Mouse (Mus musculus) MEL (cell line): Measurements from ENCODE around the gene Slc4a4. TPM values are rescaled to one million over a fixed set of nuclear protein-coding genes. Genes with fewer than 3 reads are reported as not detected.

Experiments
- DNase-seq: peaks from one replicate; pipeline ENCODE4 v3.0.0; 2011; ENCODE audit warnings: low read depth, low spot score
- H3K27ac ChIP-seq: 2 replicates; pipeline ENCODE4 v1.5.1; 2012; ENCODE audit warnings: low read depth, mild to moderate bottlenecking, control low read depth, low read length, moderate library complexity; ENCODE audit not compliant: control insufficient read depth
- H3K27me3 ChIP-seq, 2 experiments: fragments of 150-350 bp in 1 of 2; sonication (generic) in 1 of 2; 2 replicates each; pipeline ENCODE4 v1.6.1; 2012; ENCODE audit warnings: low read length in 2 of 2, mild to moderate bottlenecking in 2 of 2, improper control_type of control experiment in 1 of 2, moderate library complexity in 1 of 2; ENCODE audit not compliant: insufficient read depth in 2 of 2, control insufficient read depth in 1 of 2
- H3K36me3 ChIP-seq, 2 experiments: 2 replicates each; pipeline ENCODE4 v1.6.1; 2012 to 2014; ENCODE audit warnings: low read length in 2 of 2, improper control_type of control experiment in 1 of 2, inconsistent platforms in 1 of 2, mild to moderate bottlenecking in 1 of 2; ENCODE audit not compliant: insufficient read depth in 2 of 2, control insufficient read depth in 1 of 2
- H3K4me1 ChIP-seq, 2 experiments: fragments of 150-350 bp in 1 of 2; sonication (generic) in 1 of 2; 2 replicates each; pipeline ENCODE4 v1.6.1; 2012; ENCODE audit warnings: low read length in 2 of 2, improper control_type of control experiment in 1 of 2, mild to moderate bottlenecking in 1 of 2; ENCODE audit not compliant: insufficient read depth in 2 of 2, control insufficient read depth in 1 of 2
- H3K4me3 ChIP-seq, 2 experiments: fragments of 150-350 bp in 1 of 2; sonication (generic) in 1 of 2; 2 replicates each; pipeline ENCODE4 v1.5.1; 2012; ENCODE audit warnings: low read depth in 2 of 2, low read length in 2 of 2, mild to moderate bottlenecking in 2 of 2, moderate library complexity in 2 of 2, control low read depth in 1 of 2, improper control_type of control experiment in 1 of 2; ENCODE audit not compliant: control insufficient read depth in 1 of 2, insufficient read depth in 1 of 2
- H3K79me2 ChIP-seq: 2 replicates; pipeline ENCODE4 v1.6.1; 2012; ENCODE audit warnings: mild to moderate bottlenecking, low read length, moderate library complexity; ENCODE audit not compliant: control insufficient read depth, poor library complexity, insufficient read depth
- H3K9ac ChIP-seq: 2 replicates; pipeline ENCODE4 v1.6.1; 2012; ENCODE audit warnings: low read depth, mild to moderate bottlenecking, control low read depth, low read length, moderate library complexity; ENCODE audit not compliant: control insufficient read depth, poor library complexity, severe bottlenecking
- H3K9me3 ChIP-seq: fragments of 150-350 bp; sonication (generic); replicated peaks from 2 replicates; pipeline ENCODE4 v1.6.1; 2012; ENCODE audit warnings: mild to moderate bottlenecking, low read length, improper control_type of control experiment, moderate library complexity; ENCODE audit not compliant: insufficient read depth
- BHLHE40 ChIP-seq: IDR thresholded peaks from 2 replicates; pipeline ENCODE4 v1.6.1; 2012; ENCODE audit warnings: low read depth, mild to moderate bottlenecking, inconsistent platforms, low read length, improper control_type of control experiment, borderline replicate concordance
- CHD1 ChIP-seq: IDR thresholded peaks from 2 replicates; pipeline ENCODE4 v1.6.1; 2012; ENCODE audit warnings: low read depth, mild to moderate bottlenecking, inconsistent platforms, low read length, improper control_type of control experiment
- E2F4 ChIP-seq: IDR thresholded peaks from 2 replicates; pipeline ENCODE4 v1.6.1; 2011; ENCODE audit warnings: low read depth, low read length, improper control_type of control experiment, borderline replicate concordance
- ELF1 ChIP-seq: IDR thresholded peaks from 2 replicates; pipeline ENCODE4 v1.6.1; 2014; ENCODE audit warnings: low read depth, mild to moderate bottlenecking, inconsistent platforms, low read length, improper control_type of control experiment, moderate library complexity
- EP300 ChIP-seq, 2 experiments: IDR thresholded peaks; 2 replicates each; pipeline ENCODE4 v1.6.1; 2011; ENCODE audit warnings: improper control_type of control experiment in 2 of 2, low read length in 2 of 2, low read depth in 1 of 2, mild to moderate bottlenecking in 1 of 2
- HCFC1 ChIP-seq: IDR thresholded peaks from 2 replicates; pipeline ENCODE4 v1.6.1; 2012; ENCODE audit warnings: low read depth, mild to moderate bottlenecking, inconsistent platforms, low read length, improper control_type of control experiment, moderate library complexity
- MXI1 ChIP-seq: IDR thresholded peaks from 2 replicates; pipeline ENCODE4 v1.6.1; 2011; ENCODE audit warnings: mild to moderate bottlenecking, low read depth, low read length, improper control_type of control experiment
- MYC ChIP-seq: IDR thresholded peaks from 2 replicates; pipeline ENCODE4 v1.6.1; 2011; ENCODE audit warnings: low read depth, mild to moderate bottlenecking, low read length, improper control_type of control experiment, moderate library complexity
- NELFE ChIP-seq: IDR thresholded peaks from 2 replicates; pipeline ENCODE4 v1.6.1; 2011; ENCODE audit warnings: low read depth, low read length, improper control_type of control experiment
- NRF1 ChIP-seq: IDR thresholded peaks from 2 replicates; pipeline ENCODE4 v1.6.1; 2014; ENCODE audit warnings: low read depth, mild to moderate bottlenecking, inconsistent platforms, low read length, improper control_type of control experiment, moderate library complexity; ENCODE audit not compliant: poor library complexity, insufficient read depth, severe bottlenecking
- RAD21 ChIP-seq: IDR thresholded peaks from 2 replicates; pipeline ENCODE4 v1.6.1; 2011; ENCODE audit warnings: mild to moderate bottlenecking, low read depth, low read length, improper control_type of control experiment
- TAL1 ChIP-seq: IDR thresholded peaks from 2 replicates; pipeline ENCODE4 v1.6.1; 2012; ENCODE audit warnings: mild to moderate bottlenecking, inconsistent platforms, low read length, moderate library complexity, mixed read lengths
- UBTF ChIP-seq: IDR thresholded peaks from 2 replicates; pipeline ENCODE4 v1.6.1; 2012; ENCODE audit warnings: low read depth, mild to moderate bottlenecking, inconsistent platforms, low read length, improper control_type of control experiment, moderate library complexity, borderline replicate concordance; ENCODE audit not compliant: insufficient read depth
- USF2 ChIP-seq, 2 experiments: IDR thresholded peaks; 2 replicates each; pipeline ENCODE4 v1.6.1; 2011 to 2012; ENCODE audit warnings: improper control_type of control experiment in 2 of 2, low read length in 2 of 2, borderline replicate concordance in 1 of 2, inconsistent platforms in 1 of 2, low read depth in 1 of 2, mild to moderate bottlenecking in 1 of 2; ENCODE audit not compliant: insufficient read depth in 1 of 2
- ZC3H11A ChIP-seq: IDR thresholded peaks from 2 replicates; pipeline ENCODE4 v1.6.1; 2012; ENCODE audit warnings: low read depth, mild to moderate bottlenecking, inconsistent platforms, low read length, improper control_type of control experiment
- ZNF384 ChIP-seq: IDR thresholded peaks from 2 replicates; pipeline ENCODE4 v1.6.1; 2012; ENCODE audit warnings: low read depth, mild to moderate bottlenecking, inconsistent platforms, low read length, improper control_type of control experiment
- polyA plus RNA-seq, 2 experiments: library from polyadenylated mRNA; stranded (reverse) in 1 of 2; unstranded in 1 of 2; fragments of >175 nt in 1 of 2; fragments of >200 nt in 1 of 2; gene quantifications; 2 replicates each; pipeline versions ENCODE4 v1.2.1 to v1.2.4; 2012; ENCODE audit warnings: low replicate concordance in 2 of 2, low read depth in 1 of 2; ENCODE audit not compliant: insufficient read length in 2 of 2, insufficient read depth in 1 of 2, missing spikeins in 1 of 2
- total RNA-seq: library from RNA; depleted of rRNA; stranded (reverse); fragments of 300-350 nt; gene quantifications from 2 replicates; pipeline ENCODE4 v1.2.3, GENCODE M21; 2012; rRNA removed

Slc4a4 gene
- total and polyA plus RNA-seq, 3 experiments, result not detected

GRCm38 (mm10) chr5:89278309-89278708, 391.7 kb downstream of the Slc4a4 start:
- H3K4me1 ChIP-seq, result no peaks in the 10 kb centered on the region
- H3K36me3 ChIP-seq, result no peaks in the 10 kb centered on the region
- TF ChIP-seq MYC (no peak), BHLHE40 (no peak), TAL1 (no peak), NRF1 (no peak), ZC3H11A (no peak), RAD21 (no peak), HCFC1 (no peak)
- DNase-seq, result no peak
- H3K27ac ChIP-seq, result no peak overlapping the region
- no peaks in the 10 kb centered on the region for H3K27me3 ChIP-seq
- no peak overlapping the region for H3K4me3 ChIP-seq
- no peaks in the 10 kb centered on the region for H3K79me2 ChIP-seq
- H3K9ac ChIP-seq, result no peak overlapping the region
- no peaks in the 10 kb centered on the region for H3K9me3 ChIP-seq

GRCm38 (mm10) chr5:89280312-89280863, 393.8 kb downstream of the Slc4a4 start:
- no peaks in the 10 kb centered on the region for H3K27me3 ChIP-seq
- no peaks in the 10 kb centered on the region for H3K36me3 ChIP-seq
- H3K79me2 ChIP-seq, result no peaks in the 10 kb centered on the region
- H3K4me1 ChIP-seq, result no peaks in the 10 kb centered on the region
- TF ChIP-seq MXI1, result no peak
- TF ChIP-seq USF2 (IDR thresholded peaks at IDR 0.05; ENCODE audit: borderline replicate concordance in 1 of 2, insufficient read depth in 1 of 2, low read depth in 1 of 2, low read length in 2 of 2), result no peak
- TF ChIP-seq BHLHE40, result no peak
- no peak for TF ChIP-seq UBTF
- no peak for TF ChIP-seq RAD21
- TF ChIP-seq CHD1, result no peak
- TF ChIP-seq ZNF384, result no peak
- TF ChIP-seq E2F4, result no peak
- TF ChIP-seq ZC3H11A, result no peak
- TF ChIP-seq ELF1, result no peak
- no peak for TF ChIP-seq EP300 (IDR thresholded peaks at IDR 0.05; ENCODE audit: low read depth in 1 of 2, low read length in 2 of 2)
- no peak for TF ChIP-seq HCFC1
- no peak for TF ChIP-seq NELFE
- no peak for TF ChIP-seq MYC
- DNase-seq, result no peak
- no peak overlapping the region for H3K9ac ChIP-seq
- no peak overlapping the region for H3K4me3 ChIP-seq
- no peaks in the 10 kb centered on the region for H3K9me3 ChIP-seq
- no peak overlapping the region for H3K27ac ChIP-seq

Other genes with a start within 250 kb of the Slc4a4 start
- 49.4 and 50.0 TPM in 2 replicates for gene Grsf1, start 210.6 kb upstream of the Slc4a4 start, total RNA-seq
- 10 to 100 TPM in 1 of 2 experiments, not detected in 1; 62.8 TPM for gene Grsf1, start 210.6 kb upstream of the Slc4a4 start, polyA plus RNA-seq
- 14.0 TPM in 2 replicates for gene Mob1b, start 166.0 kb upstream of the Slc4a4 start, total RNA-seq
- gene Mob1b, start 166.0 kb upstream of the Slc4a4 start, polyA plus RNA-seq, result 10 to 100 TPM in 1 of 2 experiments, not detected in 1; 12.2 TPM
- gene Dck, start 121.8 kb upstream of the Slc4a4 start, total RNA-seq, result 13.6 and 14.6 TPM in 2 replicates
- 10 to 100 TPM in 1 of 2 experiments, not detected in 1; 21.4 TPM for gene Dck, start 121.8 kb upstream of the Slc4a4 start, polyA plus RNA-seq